Mouse (Mus musculus) liver, postnatal 0 days (tissue): ENCODE results near the gene Edn2.

Experiments used
- CTCF ChIP-seq: sonication (generic); IDR thresholded peaks from 2 replicates; pipeline ENCODE4 v1.5.1; 2016; ENCODE audit warnings: antibody characterized with exemption, low read depth
- EP300 ChIP-seq: IDR thresholded peaks from 2 replicates; pipeline ENCODE4 v1.6.1; 2016; ENCODE audit warnings: antibody characterized with exemption, low read depth, mild to moderate bottlenecking

GRCm38 (mm10) chr4:120131441-120132220 lies 29.4 kb upstream of the Edn2 start:
- TF ChIP-seq CTCF, result no peak
- TF ChIP-seq EP300, result no peak
